Mouse (Mus musculus) cortical plate, adult 2 months (tissue): ENCODE measurements around the gene Ankrd52.

ENCODE experiments used
- CTCF ChIP-seq: fragments of 200-500 bp; IDR thresholded peaks from 2 replicates; pipeline ENCODE4 v1.5.1; 2011; ENCODE audit warnings: mild to moderate bottlenecking, control low read depth, low read length; ENCODE audit not compliant: insufficient read depth; ENCODE audit errors: extremely low read depth
- POLR2A ChIP-seq: fragments of 200-500 bp; IDR thresholded peaks from 2 replicates; pipeline ENCODE4 v1.6.1; 2011; ENCODE audit warnings: mild to moderate bottlenecking, low read length, control low read depth; ENCODE audit not compliant: insufficient read depth; ENCODE audit errors: extremely low read depth

DNA sequence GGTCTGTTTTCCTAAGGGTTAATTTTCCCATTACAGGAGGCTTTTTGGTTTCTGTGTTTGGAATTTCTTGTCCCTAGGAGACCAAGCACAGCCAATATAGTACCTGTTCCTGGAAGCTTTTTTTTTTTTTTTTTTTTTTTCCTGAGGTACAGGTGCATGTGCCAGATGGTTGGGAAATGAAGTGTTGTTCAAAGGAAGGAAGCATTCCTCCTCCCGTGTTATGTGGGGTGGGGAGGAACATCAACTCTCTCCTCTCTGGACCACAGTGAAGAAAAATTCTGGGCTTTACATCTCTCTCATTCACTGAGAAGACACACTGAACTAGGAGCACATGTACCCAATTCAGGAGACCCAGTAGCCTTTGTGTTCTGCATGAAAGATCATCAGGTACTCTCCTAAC, 36.2 kb downstream of the Ankrd52 start:
- TF ChIP-seq CTCF (no peak), POLR2A (no peak)
